Mouse (Mus musculus) midbrain, postnatal 0 days (tissue): ENCODE data around the gene Capn1. TPM values are rescaled to one million over a fixed set of nuclear protein-coding genes. Genes with fewer than 3 reads are reported as not detected.

Experiments
- ATAC-seq: fragments of 200-750 bp; cut with Nextera tagmentation; 2 replicates; pipeline ENCODE4 v1.8.0; 2017; ENCODE audit warnings: moderate number of reproducible peaks, mild to moderate bottlenecking, moderate TSS enrichment, moderate library complexity; ENCODE audit not compliant: low FRiP score
- DNase-seq: peaks from one replicate; pipeline ENCODE4 v3.0.0-alpha.2; 2015; ENCODE audit warnings: low spot score
- H3K27ac ChIP-seq: fragments of 300-500 bp; sonication (generic); 2 replicates; pipeline ENCODE4 v1.5.1; 2014; ENCODE audit warnings: low read depth, mild to moderate bottlenecking, low read length, mixed read lengths
- H3K27me3 ChIP-seq: fragments of 300-500 bp; sonication (generic); 2 replicates; pipeline ENCODE4 v1.6.1; 2014; ENCODE audit warnings: low read length, control low read depth, mixed read lengths; ENCODE audit not compliant: insufficient read depth
- H3K36me3 ChIP-seq: fragments of 300-500 bp; sonication (generic); 2 replicates; pipeline ENCODE4 v1.6.1; 2014; ENCODE audit warnings: low read length, control low read depth, mixed read lengths; ENCODE audit not compliant: insufficient read depth
- H3K4me1 ChIP-seq: fragments of 300-500 bp; sonication (generic); 2 replicates; pipeline ENCODE4 v1.6.1; 2014; ENCODE audit warnings: mild to moderate bottlenecking, control low read depth, antibody characterized with exemption, low read length, mixed read lengths; ENCODE audit not compliant: insufficient read depth
- H3K4me2 ChIP-seq: fragments of 300-500 bp; sonication (generic); 2 replicates; pipeline ENCODE4 v1.6.1; 2014; ENCODE audit warnings: low read depth, mild to moderate bottlenecking, low read length, mixed read lengths; ENCODE audit not compliant: poor library complexity, severe bottlenecking
- H3K4me3 ChIP-seq: fragments of 300-500 bp; sonication (generic); 2 replicates; pipeline ENCODE4 v1.5.1; 2014; ENCODE audit warnings: low read depth, mild to moderate bottlenecking, low read length, moderate library complexity
- H3K9ac ChIP-seq: fragments of 300-500 bp; sonication (generic); replicated peaks from 2 replicates; pipeline ENCODE4 v1.6.1; 2014; ENCODE audit warnings: mild to moderate bottlenecking, low read length, moderate library complexity, mixed read lengths; ENCODE audit not compliant: poor library complexity, severe bottlenecking
- H3K9me3 ChIP-seq: fragments of 300-500 bp; sonication (generic); 2 replicates; pipeline ENCODE4 v1.6.1; 2016; ENCODE audit warnings: low read length, control low read depth
- CTCF ChIP-seq: IDR thresholded peaks from 2 replicates; pipeline ENCODE4 v1.5.1; 2016; ENCODE audit warnings: antibody characterized with exemption, mild to moderate bottlenecking
- WGBS: fragments of 180-500 bp; shearing (Covaris S2); extraction: QIAGEN DNeasy Blood & Tissue Kit; methylation state at CpG from one replicate; pipeline ENCODE4 v1.1.7; 2014; 5-methylcytosine and 5-hydroxymethylcytosine counted together
- polyA plus RNA-seq: library from polyadenylated mRNA; unstranded; fragments of >200 nt; fragmentation: Nextera tagmentation; extraction: Ambion mirVana; gene quantifications from 2 replicates; pipeline ENCODE4 v1.2.1, GENCODE M21; 2015
- total RNA-seq: library from RNA; depleted of rRNA; stranded (reverse); fragments of >200 nt; gene quantifications from 2 replicates; pipeline ENCODE4 v1.2.3, GENCODE M21; 2014

Capn1 gene
- total and polyA plus RNA-seq, 2 experiments from 2014 or later: 3.9 to 7.9 TPM

DNA sequence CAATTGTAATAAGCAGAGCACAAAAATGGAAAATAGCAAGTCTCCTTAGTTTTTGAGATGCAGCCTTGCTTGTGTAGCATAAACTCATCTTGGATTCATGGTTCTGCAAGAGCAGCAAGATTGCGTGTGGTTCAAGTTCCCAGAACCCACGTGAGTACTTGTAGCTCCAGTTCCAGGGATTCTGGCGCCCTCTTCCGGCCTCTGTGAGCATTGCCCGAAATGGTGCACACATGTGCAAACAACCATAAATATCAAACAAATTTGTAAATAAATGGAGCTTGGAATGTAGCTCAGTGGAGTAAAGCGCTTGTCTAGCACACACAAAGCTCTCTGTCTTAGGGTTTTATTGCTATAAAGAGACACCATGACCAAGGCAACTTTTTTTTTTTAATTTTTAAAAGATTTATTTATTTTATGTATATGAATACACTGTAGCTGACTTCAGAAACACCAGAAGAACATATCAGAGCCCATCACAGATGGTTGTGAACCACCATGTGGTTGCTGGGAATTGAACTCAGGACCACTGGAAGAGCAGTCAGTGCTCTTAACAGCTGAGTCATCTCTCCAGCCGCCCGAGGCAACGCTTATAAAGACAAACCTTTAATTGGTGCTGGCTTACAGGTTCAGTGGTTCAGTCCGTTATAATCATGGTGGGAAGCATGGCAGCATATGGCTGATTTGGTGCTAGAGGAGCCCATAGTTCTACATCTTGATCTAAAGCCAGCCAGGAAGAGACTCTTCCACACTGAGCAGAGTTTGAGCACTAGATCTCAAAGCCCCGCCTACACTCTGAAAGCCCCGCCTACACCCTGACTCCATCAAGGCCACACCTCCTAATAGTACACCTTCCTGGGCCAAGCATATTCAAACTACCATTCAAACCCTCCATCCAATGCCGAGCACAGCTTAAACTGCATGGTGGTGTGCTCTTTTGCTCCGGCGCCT lies 2.7 kb upstream of the Capn1 start:
- 0 out of 2 replicates have a peak, but pooled peaks cover 7% of the 10 kb centered on the region for H3K4me1 ChIP-seq
- WGBS: 34% methylated on average over 15 of the region's 15 CpGs
- no peak overlapping the region for H3K9ac ChIP-seq
- peaks cover 5% of the 10 kb centered on the region; the same call in 1 of the 2 replicates for H3K27me3 ChIP-seq
- H3K36me3 ChIP-seq: no peaks in the 10 kb centered on the region
- peak; percentile 90 for DNase-seq
- H3K27ac ChIP-seq: no peak overlapping the region
- ATAC-seq: no peak
- H3K4me2 ChIP-seq: no peak overlapping the region
- no peak overlapping the region for H3K4me3 ChIP-seq
- peak; percentile 91 for TF ChIP-seq CTCF
- H3K9me3 ChIP-seq: no peaks in the 10 kb centered on the region

- peak; percentile 55 for TF ChIP-seq CTCF
- Histone ChIP-seq H3K4me2 (peak overlapping the region; percentile 88; the same call in 1 of the 2 replicates), H3K36me3 (no peaks in the 10 kb centered on the region), H3K27me3 (peaks cover 5% of the 10 kb centered on the region; the same call in 1 of the 2 replicates), H3K4me1 (0 out of 2 replicates have a peak, but pooled peaks cover 7% of the 10 kb centered on the region), H3K27ac (no peak overlapping the region), H3K4me3 (no peak overlapping the region), H3K9me3 (no peaks in the 10 kb centered on the region), H3K9ac (no peak overlapping the region)
- WGBS: 51% methylated on average over 7 of the region's 7 CpGs
- ATAC-seq: no peak
- peak; percentile 49 for DNase-seq
Observed at GRCm38 (mm10) chr19:6016532-6016931, 835 bp upstream of the Capn1 start.

DNA sequence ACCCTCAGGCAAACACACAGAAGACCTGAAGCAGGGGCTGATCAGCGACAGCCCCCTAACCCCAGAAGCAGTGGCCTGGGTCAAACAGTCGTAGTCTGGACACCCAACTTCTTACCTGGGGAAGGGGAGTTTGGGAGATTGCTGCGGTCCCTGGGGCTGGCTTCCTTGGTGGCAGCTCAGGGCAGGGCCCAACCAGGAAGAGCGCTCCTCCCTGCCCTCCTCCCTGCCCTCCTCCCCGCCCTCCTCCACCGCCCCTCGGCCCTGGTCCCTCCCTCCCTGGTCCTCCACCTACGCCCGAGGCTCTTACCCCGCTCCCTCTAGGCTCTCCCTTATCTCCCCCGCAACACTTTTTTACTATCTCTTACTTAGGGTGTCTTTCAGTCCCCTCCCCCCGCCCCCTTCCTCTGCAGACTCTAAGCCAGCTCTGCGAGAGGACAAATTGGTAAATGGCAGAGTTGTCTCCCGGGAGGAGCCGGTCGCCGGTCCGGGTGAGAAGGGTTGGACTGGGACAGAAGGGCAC lies 646 bp downstream of the Capn1 start:
- Histone ChIP-seq H3K27me3 (peaks cover 5% of the 10 kb centered on the region; the same call in 1 of the 2 replicates), H3K4me1 (0 out of 2 replicates have a peak, but pooled peaks cover 7% of the 10 kb centered on the region), H3K27ac (no peak overlapping the region), H3K9ac (peak overlapping the region; percentile 68), H3K4me3 (peak overlapping the region; percentile 49), H3K36me3 (no peaks in the 10 kb centered on the region), H3K9me3 (no peaks in the 10 kb centered on the region), H3K4me2 (peak overlapping the region; percentile 88)
- no peak for TF ChIP-seq CTCF
- ATAC-seq (peak; percentile 57), DNase-seq (no peak)
- 3% methylated on average over 14 of the region's 18 CpGs for WGBS

- Histone ChIP-seq H3K9ac (no peak overlapping the region), H3K27me3 (peaks cover 5% of the 10 kb centered on the region; the same call in 1 of the 2 replicates), H3K4me1 (0 out of 2 replicates have a peak, but pooled peaks cover 7% of the 10 kb centered on the region), H3K4me2 (no peak overlapping the region), H3K4me3 (no peak overlapping the region), H3K9me3 (no peaks in the 10 kb centered on the region), H3K36me3 (no peaks in the 10 kb centered on the region), H3K27ac (no peak overlapping the region)
- 90% methylated on average over 10 of the region's 10 CpGs for WGBS
- DNase-seq (no peak), ATAC-seq (no peak)
- no peak for TF ChIP-seq CTCF
Observed at GRCm38 (mm10) chr19:6013691-6014090, 2.0 kb downstream of the Capn1 start.

- no peak overlapping the region for H3K4me3 ChIP-seq
- H3K9ac ChIP-seq: no peak overlapping the region
- H3K36me3 ChIP-seq: no peaks in the 10 kb centered on the region
- H3K4me1 ChIP-seq: no peaks in the 10 kb centered on the region
- H3K4me2 ChIP-seq: no peak overlapping the region
- no peak overlapping the region for H3K27ac ChIP-seq
- H3K27me3 ChIP-seq: no peaks in the 10 kb centered on the region
- no peaks in the 10 kb centered on the region for H3K9me3 ChIP-seq
- TF ChIP-seq CTCF: no peak
- 69% methylated on average over 8 of the region's 8 CpGs for WGBS
- no peak for DNase-seq
- ATAC-seq: no peak
Observed at GRCm38 (mm10) chr19:6009137-6009536, 6.6 kb downstream of the Capn1 start.

GRCm38 (mm10) chr19:6007013-6007412 lies 8.7 kb downstream of the Capn1 start:
- Histone ChIP-seq H3K27me3 (no peaks in the 10 kb centered on the region), H3K4me2 (no peak overlapping the region), H3K36me3 (no peaks in the 10 kb centered on the region), H3K9ac (no peak overlapping the region), H3K4me1 (no peaks in the 10 kb centered on the region), H3K27ac (no peak overlapping the region), H3K9me3 (no peaks in the 10 kb centered on the region), H3K4me3 (no peak overlapping the region)
- DNase-seq (no peak), ATAC-seq (no peak)
- no peak for TF ChIP-seq CTCF
- 90% methylated on average over 13 of the region's 13 CpGs for WGBS
